Mouse (Mus musculus) heart, embryonic 11.5 days (tissue): Measurements from ENCODE around the gene Pde1b. TPM values are rescaled to one million over a fixed set of nuclear protein-coding genes. Genes with fewer than 3 reads are reported as not detected.
A peak's percentile ranks its signal among the peaks of the same experiment; 100 is the strongest.

ENCODE experiments used
- ATAC-seq: fragments of 200-750 bp; cut with Nextera tagmentation; replicated peaks from 2 replicates; pipeline ENCODE4 v1.8.0; 2017; ENCODE audit warnings: moderate library complexity; ENCODE audit not compliant: insufficient number of reproducible peaks, low FRiP score, low TSS enrichment
- H3K27ac ChIP-seq: fragments of 300-500 bp; sonication (generic); 2 replicates; pipeline ENCODE4 v1.5.1; 2014; ENCODE audit warnings: mild to moderate bottlenecking, low read depth, low read length
- H3K27me3 ChIP-seq: fragments of 300-500 bp; sonication (generic); 2 replicates; pipeline ENCODE4 v1.6.1; 2014; ENCODE audit warnings: mild to moderate bottlenecking, low read length, mixed read lengths; ENCODE audit not compliant: control insufficient read depth, insufficient read depth
- H3K36me3 ChIP-seq: fragments of 300-500 bp; sonication (generic); 2 replicates; pipeline ENCODE4 v1.6.1; 2014; ENCODE audit warnings: mild to moderate bottlenecking, low read length, moderate library complexity, mixed read lengths; ENCODE audit not compliant: control insufficient read depth, insufficient read depth
- H3K4me1 ChIP-seq: fragments of 300-500 bp; sonication (generic); 2 replicates; pipeline ENCODE4 v1.6.1; 2014; ENCODE audit warnings: low read length; ENCODE audit not compliant: control insufficient read depth, insufficient read depth
- H3K4me2 ChIP-seq: fragments of 300-500 bp; sonication (generic); 2 replicates; pipeline ENCODE4 v1.6.1; 2014; ENCODE audit warnings: mild to moderate bottlenecking, moderate library complexity
- H3K4me3 ChIP-seq: fragments of 300-500 bp; sonication (generic); 2 replicates; pipeline ENCODE4 v1.5.1; 2014; ENCODE audit warnings: low read depth, low read length
- H3K9ac ChIP-seq: fragments of 300-500 bp; sonication (generic); 2 replicates; pipeline ENCODE4 v1.6.1; 2014; ENCODE audit warnings: mild to moderate bottlenecking, low read depth, low read length, moderate library complexity
- H3K9me3 ChIP-seq: fragments of 300-500 bp; sonication (generic); replicated peaks from 2 replicates; pipeline ENCODE4 v1.6.1; 2016; ENCODE audit warnings: low read length; ENCODE audit not compliant: control insufficient read depth
- WGBS: fragments of 180-500 bp; shearing (Covaris S2); extraction: QIAGEN DNeasy Blood & Tissue Kit; methylation state at CpG from one replicate; pipeline ENCODE4 v1.1.7; 2014; ENCODE audit not compliant: insufficient replicate concordance; 5-methylcytosine and 5-hydroxymethylcytosine counted together
- polyA plus RNA-seq: library from polyadenylated mRNA; unstranded; fragments of >200 nt; fragmentation: Nextera tagmentation; extraction: Ambion mirVana; gene quantifications from 2 replicates; pipeline ENCODE4 v1.2.1, GENCODE M21; 2014

Gene Pde1b
- polyA plus RNA-seq, 1 experiment from 2014 or later: 4.0 TPM

GRCm38 (mm10) chr15:103514914-103515313 lies 12.1 kb downstream of the Pde1b start:
- Histone ChIP-seq H3K9ac (peak overlapping the region; percentile 52; the same call in 1 of the 2 replicates), H3K36me3 (no peaks in the 10 kb centered on the region), H3K27me3 (no peaks in the 10 kb centered on the region), H3K4me3 (peak overlapping the region; percentile 2; the same call in 1 of the 2 replicates), H3K4me1 (peaks cover 21% of the 10 kb centered on the region), H3K27ac (0 out of 2 replicates have a peak overlapping the region, but pooled peaks have one; percentile 11), H3K9me3 (no peaks in the 10 kb centered on the region), H3K4me2 (peak overlapping the region; percentile 67)
- no peak for ATAC-seq
- WGBS: 21% methylated on average over 3 of the region's 3 CpGs

GRCm38 (mm10) chr15:103518600-103519385 lies 16.0 kb downstream of the Pde1b start:
- no peak overlapping the region for H3K27ac ChIP-seq

GRCm38 (mm10) chr15:103519386-103520378 lies 16.8 kb downstream of the Pde1b start:
- Histone ChIP-seq H3K9ac (no peak overlapping the region), H3K27ac (no peak overlapping the region), H3K4me3 (no peak overlapping the region), H3K4me2 (no peak overlapping the region), H3K9me3 (no peaks in the 10 kb centered on the region), H3K27me3 (no peaks in the 10 kb centered on the region), H3K4me1 (peaks cover 16% of the 10 kb centered on the region), H3K36me3 (no peaks in the 10 kb centered on the region)
- no peak for ATAC-seq
- WGBS: 26% methylated on average over 4 of the region's 4 CpGs

More at GRCm38 (mm10) chr15:103518600-103519385, 16.0 kb downstream of the Pde1b start:
- Histone ChIP-seq H3K27me3 (no peaks in the 10 kb centered on the region), H3K4me3 (no peak overlapping the region), H3K4me2 (no peak overlapping the region; the same call in 1 of the 2 replicates), H3K36me3 (no peaks in the 10 kb centered on the region), H3K4me1 (peaks cover 18% of the 10 kb centered on the region), H3K9ac (no peak overlapping the region), H3K9me3 (no peaks in the 10 kb centered on the region)
- no peak for ATAC-seq
- WGBS: 12% methylated on average over 5 of the region's 5 CpGs

- no peak overlapping the region for H3K27ac ChIP-seq
- no peak overlapping the region for H3K4me3 ChIP-seq
- peaks cover 10% of the 10 kb centered on the region; the same call in 1 of the 2 replicates for H3K4me1 ChIP-seq
- H3K27me3 ChIP-seq: no peaks in the 10 kb centered on the region
- no peaks in the 10 kb centered on the region for H3K36me3 ChIP-seq
- no peak for ATAC-seq
- WGBS: 58% methylated on average over 3 of the region's 3 CpGs
- no peaks in the 10 kb centered on the region for H3K9me3 ChIP-seq
- no peak overlapping the region for H3K9ac ChIP-seq
- no peak overlapping the region for H3K4me2 ChIP-seq
Observed at GRCm38 (mm10) chr15:103522458-103523099, 19.7 kb downstream of the Pde1b start.

GRCm38 (mm10) chr15:103523156-103523555 lies 20.3 kb downstream of the Pde1b start:
- Histone ChIP-seq H3K4me1 (peaks cover 10% of the 10 kb centered on the region; the same call in 1 of the 2 replicates), H3K9ac (no peak overlapping the region), H3K4me3 (no peak overlapping the region), H3K36me3 (no peaks in the 10 kb centered on the region), H3K27me3 (no peaks in the 10 kb centered on the region), H3K9me3 (no peaks in the 10 kb centered on the region), H3K27ac (no peak overlapping the region), H3K4me2 (no peak overlapping the region)
- 60% methylated on average over 3 of the region's 3 CpGs for WGBS
- no peak for ATAC-seq

- peak; percentile 55 for ATAC-seq
- peaks cover under 1% of the 10 kb centered on the region; the same call in 1 of the 2 replicates for H3K4me1 ChIP-seq
- H3K27ac ChIP-seq: no peak overlapping the region
- H3K4me3 ChIP-seq: no peak overlapping the region
- H3K27me3 ChIP-seq: no peaks in the 10 kb centered on the region
- no peaks in the 10 kb centered on the region for H3K9me3 ChIP-seq
- 5% methylated on average over 5 of the region's 5 CpGs for WGBS
- H3K9ac ChIP-seq: no peak overlapping the region
- H3K4me2 ChIP-seq: no peak overlapping the region
- H3K36me3 ChIP-seq: no peaks in the 10 kb centered on the region
Observed at GRCm38 (mm10) chr15:103530372-103530771, 27.5 kb downstream of the Pde1b start.

GRCm38 (mm10) chr15:103534054-103534620 lies 31.3 kb downstream of the Pde1b start:
- no peak for ATAC-seq
- 72% methylated on average over 7 of the region's 7 CpGs for WGBS
- Histone ChIP-seq H3K27me3 (peaks cover 9% of the 10 kb centered on the region; the same call in 1 of the 2 replicates), H3K4me2 (no peak overlapping the region), H3K4me1 (peaks cover 9% of the 10 kb centered on the region; the same call in 1 of the 2 replicates), H3K9me3 (no peaks in the 10 kb centered on the region), H3K36me3 (no peaks in the 10 kb centered on the region), H3K9ac (no peak overlapping the region), H3K4me3 (no peak overlapping the region), H3K27ac (no peak overlapping the region)

- Histone ChIP-seq H3K4me3 (no peak overlapping the region), H3K27ac (no peak overlapping the region), H3K4me2 (no peak overlapping the region), H3K9me3 (no peaks in the 10 kb centered on the region), H3K9ac (no peak overlapping the region), H3K4me1 (peaks cover 9% of the 10 kb centered on the region; the same call in 1 of the 2 replicates), H3K36me3 (no peaks in the 10 kb centered on the region), H3K27me3 (peaks cover 9% of the 10 kb centered on the region; the same call in 1 of the 2 replicates)
- ATAC-seq: no peak
- WGBS: 75% methylated on average over 2 of the region's 2 CpGs
Observed at GRCm38 (mm10) chr15:103535030-103535429, 32.2 kb downstream of the Pde1b start.
